Mouse (Mus musculus) kidney, embryonic 15.5 days (tissue): Measurements from ENCODE around the gene Mia2. TPM values are rescaled to one million over a fixed set of nuclear protein-coding genes. Genes with fewer than 3 reads are reported as not detected.

Experiments
- ATAC-seq: fragments of 200-750 bp; cut with Nextera tagmentation; replicated peaks from 2 replicates; pipeline ENCODE4 v1.8.0; 2017; ENCODE audit warnings: moderate TSS enrichment; ENCODE audit not compliant: low FRiP score
- H3K27ac ChIP-seq: fragments of 300-500 bp; sonication (generic); 2 replicates; pipeline ENCODE4 v1.5.1; 2015; ENCODE audit warnings: mild to moderate bottlenecking, inconsistent platforms
- H3K27me3 ChIP-seq: fragments of 300-500 bp; sonication (generic); 2 replicates; pipeline ENCODE4 v1.6.1; 2015; ENCODE audit warnings: inconsistent platforms
- H3K36me3 ChIP-seq: fragments of 300-500 bp; sonication (generic); 2 replicates; pipeline ENCODE4 v1.6.1; 2015; ENCODE audit warnings: inconsistent platforms
- H3K4me1 ChIP-seq: fragments of 300-500 bp; sonication (generic); 2 replicates; pipeline ENCODE4 v1.6.1; 2015; ENCODE audit warnings: inconsistent platforms
- H3K4me2 ChIP-seq: fragments of 300-500 bp; sonication (generic); 2 replicates; pipeline ENCODE4 v1.6.1; 2015; ENCODE audit warnings: moderate library complexity, mild to moderate bottlenecking, inconsistent platforms
- H3K4me3 ChIP-seq: fragments of 300-500 bp; sonication (generic); replicated peaks from 2 replicates; pipeline ENCODE4 v1.5.1; 2015; ENCODE audit warnings: mild to moderate bottlenecking, inconsistent platforms
- H3K9ac ChIP-seq: fragments of 300-500 bp; sonication (generic); 2 replicates; pipeline ENCODE4 v1.6.1; 2015; ENCODE audit warnings: mild to moderate bottlenecking, inconsistent platforms
- H3K9me3 ChIP-seq: fragments of 300-500 bp; sonication (generic); replicated peaks from 2 replicates; pipeline ENCODE4 v1.6.1; 2016; ENCODE audit warnings: inconsistent platforms
- WGBS: fragments of 180-500 bp; shearing (Covaris S2); methylation state at CpG from one replicate; pipeline ENCODE4 v1.1.7; 2015; ENCODE audit warnings: mixed read lengths; 5-methylcytosine and 5-hydroxymethylcytosine counted together
- polyA plus RNA-seq: library from polyadenylated mRNA; unstranded; fragments of >200 nt; fragmentation: Nextera tagmentation; extraction: Ambion mirVana; gene quantifications from 2 replicates; pipeline ENCODE4 v1.2.1, GENCODE M21; 2015

The Mia2 gene
- polyA plus RNA-seq, 1 experiment from 2014 or later = 70.5 TPM

GRCm38 (mm10) chr12:59106491-59106890 lies 10.9 kb downstream of the Mia2 start:
- Histone ChIP-seq H3K4me1 (no peaks in the 10 kb centered on the region), H3K4me2 (no peak overlapping the region), H3K9ac (no peak overlapping the region), H3K27me3 (no peaks in the 10 kb centered on the region), H3K4me3 (no peak overlapping the region), H3K27ac (no peak overlapping the region), H3K36me3 (no peaks in the 10 kb centered on the region), H3K9me3 (no peaks in the 10 kb centered on the region)
- ATAC-seq = no peak
- WGBS = 90% methylated on average over 5 of the region's 5 CpGs

GRCm38 (mm10) chr12:59107926-59108325 lies 12.3 kb downstream of the Mia2 start:
- no peak overlapping the region for H3K9ac ChIP-seq
- no peak for ATAC-seq
- H3K4me3 ChIP-seq = no peak overlapping the region
- H3K4me2 ChIP-seq = no peak overlapping the region
- H3K9me3 ChIP-seq = no peaks in the 10 kb centered on the region
- no peak overlapping the region for H3K27ac ChIP-seq
- no peaks in the 10 kb centered on the region for H3K4me1 ChIP-seq
- H3K27me3 ChIP-seq = no peaks in the 10 kb centered on the region
- no peaks in the 10 kb centered on the region for H3K36me3 ChIP-seq
- WGBS = 91% methylated on average over 4 of the region's 4 CpGs

GRCm38 (mm10) chr12:59117184-59117583 lies 21.6 kb downstream of the Mia2 start:
- no peaks in the 10 kb centered on the region for H3K4me1 ChIP-seq
- H3K4me2 ChIP-seq = no peak overlapping the region
- no peaks in the 10 kb centered on the region for H3K36me3 ChIP-seq
- H3K27ac ChIP-seq = no peak overlapping the region
- no peaks in the 10 kb centered on the region for H3K27me3 ChIP-seq
- no peak overlapping the region for H3K9ac ChIP-seq
- no peak for ATAC-seq
- no peaks in the 10 kb centered on the region for H3K9me3 ChIP-seq
- 86% methylated on average over 3 of the region's 3 CpGs for WGBS
- H3K4me3 ChIP-seq = no peak overlapping the region

GRCm38 (mm10) chr12:59125426-59125825 lies 29.8 kb downstream of the Mia2 start:
- Histone ChIP-seq H3K9me3 (no peaks in the 10 kb centered on the region), H3K4me2 (no peak overlapping the region), H3K4me1 (peaks cover 10% of the 10 kb centered on the region), H3K9ac (no peak overlapping the region), H3K36me3 (no peaks in the 10 kb centered on the region), H3K4me3 (no peak overlapping the region), H3K27me3 (no peaks in the 10 kb centered on the region), H3K27ac (no peak overlapping the region)
- WGBS = 89% methylated on average over 2 of the region's 2 CpGs
- ATAC-seq = no peak

GRCm38 (mm10) chr12:59128501-59128900 lies 32.9 kb downstream of the Mia2 start:
- Histone ChIP-seq H3K9ac (no peak overlapping the region), H3K4me2 (peak overlapping the region; percentile 64), H3K9me3 (no peaks in the 10 kb centered on the region), H3K4me1 (peaks cover 22% of the 10 kb centered on the region), H3K27me3 (no peaks in the 10 kb centered on the region), H3K36me3 (no peaks in the 10 kb centered on the region), H3K4me3 (no peak overlapping the region), H3K27ac (no peak overlapping the region)
- WGBS = 71% methylated on average over 10 of the region's 10 CpGs
- ATAC-seq = no peak

- Histone ChIP-seq H3K36me3 (no peaks in the 10 kb centered on the region), H3K4me3 (peak overlapping the region; percentile 92), H3K9me3 (no peaks in the 10 kb centered on the region), H3K4me1 (peaks cover 22% of the 10 kb centered on the region), H3K27ac (0 out of 2 replicates have a peak overlapping the region, but pooled peaks have one; percentile 19), H3K9ac (no peak overlapping the region), H3K27me3 (no peaks in the 10 kb centered on the region), H3K4me2 (peak overlapping the region; percentile 64)
- 32% methylated on average over 7 of the region's 7 CpGs for WGBS
- no peak for ATAC-seq
Measured at GRCm38 (mm10) chr12:59129038-59129437, 33.4 kb downstream of the Mia2 start.

GRCm38 (mm10) chr12:59129592-59129991 lies 34.0 kb downstream of the Mia2 start:
- Histone ChIP-seq H3K27ac (peak overlapping the region; percentile 79), H3K4me3 (peak overlapping the region; percentile 92), H3K9ac (peak overlapping the region; percentile 26; the same call in 1 of the 2 replicates), H3K36me3 (0 out of 2 replicates have a peak, but pooled peaks cover 3% of the 10 kb centered on the region), H3K9me3 (no peaks in the 10 kb centered on the region), H3K4me2 (peak overlapping the region; percentile 64), H3K27me3 (no peaks in the 10 kb centered on the region), H3K4me1 (peaks cover 22% of the 10 kb centered on the region)
- 7% methylated on average over 6 of the region's 6 CpGs for WGBS
- 0 out of 2 replicates have a peak, but pooled peaks have one; percentile 7 for ATAC-seq

- H3K4me2 ChIP-seq = peak overlapping the region; percentile 64
- ATAC-seq = no peak
- peak overlapping the region; percentile 96 for H3K27ac ChIP-seq
- H3K27me3 ChIP-seq = no peaks in the 10 kb centered on the region
- no peaks in the 10 kb centered on the region for H3K9me3 ChIP-seq
- peak overlapping the region; percentile 87; the same call in 1 of the 2 replicates for H3K9ac ChIP-seq
- 0 out of 2 replicates have a peak, but pooled peaks cover 3% of the 10 kb centered on the region for H3K36me3 ChIP-seq
- H3K4me3 ChIP-seq = peak overlapping the region; percentile 92
- WGBS = 3% methylated on average over 3 of the region's 3 CpGs
- H3K4me1 ChIP-seq = peaks cover 22% of the 10 kb centered on the region
Measured at GRCm38 (mm10) chr12:59130249-59130648, 34.6 kb downstream of the Mia2 start.

- Histone ChIP-seq H3K9me3 (no peaks in the 10 kb centered on the region), H3K27ac (peak overlapping the region; percentile 96), H3K9ac (peak overlapping the region; percentile 87), H3K36me3 (peaks cover 6% of the 10 kb centered on the region; the same call in 1 of the 2 replicates), H3K4me1 (peaks cover 22% of the 10 kb centered on the region), H3K4me2 (peak overlapping the region; percentile 64), H3K27me3 (no peaks in the 10 kb centered on the region), H3K4me3 (peak overlapping the region; percentile 92)
- under 1% methylated on average over 96 of the region's 100 CpGs for WGBS
- peak; percentile 96 for ATAC-seq
Measured at GRCm38 (mm10) chr12:59130651-59131577, 35.3 kb downstream of the Mia2 start.

GRCm38 (mm10) chr12:59131578-59131946 lies 36.0 kb downstream of the Mia2 start:
- H3K4me2 ChIP-seq = peak overlapping the region; percentile 64
- WGBS = under 1% methylated on average over 30 of the region's 30 CpGs
- H3K9me3 ChIP-seq = no peaks in the 10 kb centered on the region
- H3K4me1 ChIP-seq = peaks cover 22% of the 10 kb centered on the region
- peak overlapping the region; percentile 87 for H3K9ac ChIP-seq
- peak overlapping the region; percentile 96 for H3K27ac ChIP-seq
- ATAC-seq = peak; percentile 63
- H3K36me3 ChIP-seq = peaks cover 6% of the 10 kb centered on the region; the same call in 1 of the 2 replicates
- H3K27me3 ChIP-seq = no peaks in the 10 kb centered on the region
- peak overlapping the region; percentile 92 for H3K4me3 ChIP-seq

GRCm38 (mm10) chr12:59132462-59132861 lies 36.9 kb downstream of the Mia2 start:
- Histone ChIP-seq H3K27ac (peak overlapping the region; percentile 96; the same call in 1 of the 2 replicates), H3K36me3 (peaks cover 9% of the 10 kb centered on the region), H3K4me3 (peak overlapping the region; percentile 92), H3K27me3 (no peaks in the 10 kb centered on the region), H3K4me1 (peaks cover 22% of the 10 kb centered on the region), H3K9ac (peak overlapping the region; percentile 87), H3K4me2 (peak overlapping the region; percentile 64), H3K9me3 (no peaks in the 10 kb centered on the region)
- no peak for ATAC-seq
- 42% methylated on average over 3 of the region's 3 CpGs for whole genome bisulfite sequencing

- H3K4me2 ChIP-seq = peak overlapping the region; percentile 64
- no peaks in the 10 kb centered on the region for H3K9me3 ChIP-seq
- peak overlapping the region; percentile 92; the same call in 1 of the 2 replicates for H3K4me3 ChIP-seq
- 74% methylated on average over 7 of the region's 7 CpGs for WGBS
- no peak for ATAC-seq
- peaks cover 22% of the 10 kb centered on the region for H3K4me1 ChIP-seq
- no peak overlapping the region for H3K27ac ChIP-seq
- H3K36me3 ChIP-seq = peaks cover 14% of the 10 kb centered on the region
- H3K27me3 ChIP-seq = no peaks in the 10 kb centered on the region
- H3K9ac ChIP-seq = no peak overlapping the region
Measured at GRCm38 (mm10) chr12:59132940-59133339, 37.3 kb downstream of the Mia2 start.
